Mouse (Mus musculus): Measurements from ENCODE around the gene Fgfr1op. TPM values are rescaled to one million over a fixed set of nuclear protein-coding genes. Genes with fewer than 3 reads are reported as not detected.

The Fgfr1op gene
- polyA plus RNA-seq, 1 experiment, result 4.9 TPM

DNA sequence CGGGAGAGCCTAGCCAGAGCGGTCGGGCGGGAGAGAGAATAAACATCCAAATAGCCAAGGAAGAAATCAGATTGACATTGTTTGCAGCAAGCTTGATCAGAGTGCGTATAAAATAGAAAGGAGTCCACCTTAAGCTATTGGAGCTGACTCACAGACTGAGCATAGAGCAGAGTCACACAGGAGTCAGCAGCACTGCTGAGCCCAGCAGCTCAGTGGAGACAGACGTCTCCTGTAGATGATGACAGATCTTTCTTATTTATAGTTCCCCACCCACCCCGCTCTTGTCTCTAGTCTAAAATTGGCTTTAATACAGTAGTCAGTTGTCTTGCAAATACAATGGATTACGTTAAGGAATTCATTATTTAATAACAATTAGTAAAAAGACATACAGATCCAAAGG is 28.4 kb downstream of the Fgfr1op start:
- Histone ChIP-seq H3K79me3 (ENCODE audit: low read depth) (no peaks in the 10 kb centered on the region), H3K4me3 (ENCODE audit: insufficient read depth, poor library complexity, severe bottlenecking) (no peak overlapping the region), H3ac (ENCODE audit: control insufficient read depth, insufficient read length, low read depth) (no peak overlapping the region), H3K36me3 (ENCODE audit: control insufficient read depth, insufficient read depth) (peaks cover 78% of the 10 kb centered on the region), H3K27me3 (ENCODE audit: control insufficient read depth, insufficient read depth, insufficient read length) (no peaks in the 10 kb centered on the region), H3K79me2 (ENCODE audit: control insufficient read depth, insufficient read depth) (no peaks in the 10 kb centered on the region)
- TF ChIP-seq CTCF (IDR thresholded peaks at IDR 0.05; ENCODE audit: control insufficient read depth, insufficient read depth, insufficient read length) (no peak), MYOD1 (IDR thresholded peaks at IDR 0.05; ENCODE audit: control insufficient read depth, insufficient read length, low read depth) (no peak)

GRCm38 (mm10) chr17:8195685-8196376 is 30.5 kb downstream of the Fgfr1op start:
- H3K79me2 ChIP-seq (ENCODE audit: control insufficient read depth, insufficient read depth), result no peaks in the 10 kb centered on the region
- no peaks in the 10 kb centered on the region for H3K79me3 ChIP-seq (ENCODE audit: low read depth)
- no peaks in the 10 kb centered on the region for H3K27me3 ChIP-seq (ENCODE audit: control insufficient read depth, insufficient read depth, insufficient read length)
- no peak overlapping the region for H3ac ChIP-seq (ENCODE audit: control insufficient read depth, insufficient read length, low read depth)
- H3K36me3 ChIP-seq (ENCODE audit: control insufficient read depth, insufficient read depth), result peaks cover 58% of the 10 kb centered on the region
- H3K4me3 ChIP-seq (ENCODE audit: insufficient read depth, poor library complexity, severe bottlenecking), result no peak overlapping the region
- TF ChIP-seq MYOD1 (IDR thresholded peaks at IDR 0.05; ENCODE audit: control insufficient read depth, insufficient read length, low read depth) (no peak), CTCF (IDR thresholded peaks at IDR 0.05; ENCODE audit: control insufficient read depth, insufficient read depth, insufficient read length) (no peak), FOSL1 (IDR thresholded peaks at IDR 0.05; ENCODE audit: insufficient read depth, low read length, poor library complexity, severe bottlenecking) (no peak), MYOG (IDR thresholded peaks at IDR 0.05; ENCODE audit: control insufficient read depth, extremely low read depth, insufficient read length) (no peak), MAX (IDR thresholded peaks at IDR 0.05) (no peak), USF1 (IDR thresholded peaks at IDR 0.05; ENCODE audit: low read depth) (no peak), CEBPB (IDR thresholded peaks at IDR 0.05; ENCODE audit: low read depth) (no peak)

- Histone ChIP-seq H3K36me3 (ENCODE audit: control insufficient read depth, insufficient read depth) (peaks cover 44% of the 10 kb centered on the region), H3ac (ENCODE audit: control insufficient read depth, insufficient read length, low read depth) (no peak overlapping the region), H3K4me3 (ENCODE audit: insufficient read depth, poor library complexity, severe bottlenecking) (no peak overlapping the region), H3K27me3 (ENCODE audit: control insufficient read depth, insufficient read depth, insufficient read length) (no peaks in the 10 kb centered on the region), H3K79me3 (ENCODE audit: low read depth) (no peaks in the 10 kb centered on the region), H3K79me2 (ENCODE audit: control insufficient read depth, insufficient read depth) (no peaks in the 10 kb centered on the region)
- no peak for TF ChIP-seq CEBPB (IDR thresholded peaks at IDR 0.05; ENCODE audit: low read depth)
- no peak for TF ChIP-seq MYOD1 (IDR thresholded peaks at IDR 0.05; ENCODE audit: control insufficient read depth, insufficient read length, low read depth)
- TF ChIP-seq MAX (IDR thresholded peaks at IDR 0.05), result no peak
- TF ChIP-seq MYOG (IDR thresholded peaks at IDR 0.05; ENCODE audit: control insufficient read depth, extremely low read depth, insufficient read length), result no peak
- no peak for TF ChIP-seq FOSL1 (IDR thresholded peaks at IDR 0.05; ENCODE audit: insufficient read depth, low read length, poor library complexity, severe bottlenecking)
- no peak for TF ChIP-seq CTCF (IDR thresholded peaks at IDR 0.05; ENCODE audit: control insufficient read depth, insufficient read depth, insufficient read length)
- no peak for TF ChIP-seq USF1 (IDR thresholded peaks at IDR 0.05; ENCODE audit: low read depth)
Measured at GRCm38 (mm10) chr17:8197652-8198051, 32.4 kb downstream of the Fgfr1op start.

DNA sequence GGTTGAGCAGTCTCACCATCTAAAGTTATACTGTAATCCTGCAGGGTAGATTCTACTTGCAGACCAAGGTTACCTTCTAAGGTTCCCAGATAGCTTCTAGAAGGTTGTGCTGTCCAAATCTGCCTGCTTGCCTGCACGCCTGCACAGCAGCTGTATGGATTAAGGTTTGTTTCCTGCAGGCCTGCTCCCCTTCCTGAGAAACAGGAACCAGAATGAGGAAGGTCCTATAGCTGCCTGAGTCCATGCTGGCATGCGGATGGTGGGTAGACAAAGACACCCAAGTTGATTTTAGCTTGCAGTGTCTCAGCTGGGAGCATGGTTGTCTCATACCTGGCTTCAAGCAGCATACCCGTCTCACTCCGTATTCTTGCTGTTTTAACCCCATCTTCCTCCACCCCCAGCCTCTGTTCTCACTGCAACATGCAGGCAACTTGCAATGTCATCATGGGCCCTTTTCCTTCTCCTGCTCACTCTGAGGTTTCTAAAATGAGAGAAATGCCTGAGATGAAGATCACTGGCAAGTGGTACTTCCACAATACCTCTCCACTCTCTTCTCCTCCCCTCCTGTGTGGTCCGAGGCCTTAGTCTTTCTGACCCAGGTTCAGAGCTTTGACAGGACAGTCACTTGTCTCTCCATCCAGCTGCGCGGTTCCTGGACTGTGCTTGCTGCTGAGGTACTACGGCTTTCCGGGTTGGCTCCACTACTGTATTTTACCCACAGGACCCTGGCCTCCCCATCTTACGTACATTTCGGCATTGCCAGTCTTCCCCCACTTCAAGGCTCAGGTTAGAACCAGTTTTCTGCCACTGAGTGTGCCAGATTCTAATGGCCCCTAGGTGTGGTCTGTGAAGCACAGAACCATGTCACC is 34.0 kb downstream of the Fgfr1op start:
- no peaks in the 10 kb centered on the region for H3K79me2 ChIP-seq (ENCODE audit: control insufficient read depth, insufficient read depth)
- no peak for TF ChIP-seq MAX (IDR thresholded peaks at IDR 0.05)
- TF ChIP-seq MYOG (IDR thresholded peaks at IDR 0.05; ENCODE audit: control insufficient read depth, extremely low read depth, insufficient read length), result no peak
- no peak for TF ChIP-seq CTCF (IDR thresholded peaks at IDR 0.05; ENCODE audit: control insufficient read depth, insufficient read depth, insufficient read length)
- TF ChIP-seq USF1 (IDR thresholded peaks at IDR 0.05; ENCODE audit: low read depth), result no peak
- no peak for TF ChIP-seq CEBPB (IDR thresholded peaks at IDR 0.05; ENCODE audit: low read depth)
- TF ChIP-seq FOSL1 (IDR thresholded peaks at IDR 0.05; ENCODE audit: insufficient read depth, low read length, poor library complexity, severe bottlenecking), result no peak
- no peak for TF ChIP-seq MYOD1 (IDR thresholded peaks at IDR 0.05; ENCODE audit: control insufficient read depth, insufficient read length, low read depth)
- H3K79me3 ChIP-seq (ENCODE audit: low read depth), result no peaks in the 10 kb centered on the region
- H3K36me3 ChIP-seq (ENCODE audit: control insufficient read depth, insufficient read depth), result peaks cover 27% of the 10 kb centered on the region
- H3K4me3 ChIP-seq (ENCODE audit: insufficient read depth, poor library complexity, severe bottlenecking), result no peak overlapping the region
- no peak overlapping the region for H3ac ChIP-seq (ENCODE audit: control insufficient read depth, insufficient read length, low read depth)
- no peaks in the 10 kb centered on the region for H3K27me3 ChIP-seq (ENCODE audit: control insufficient read depth, insufficient read depth, insufficient read length)

GRCm38 (mm10) chr17:8199936-8200330 is 34.6 kb downstream of the Fgfr1op start:
- TF ChIP-seq MAX (IDR thresholded peaks at IDR 0.05), result no peak
- no peak for TF ChIP-seq CTCF (IDR thresholded peaks at IDR 0.05; ENCODE audit: control insufficient read depth, insufficient read depth, insufficient read length)
- no peak for TF ChIP-seq MYOD1 (IDR thresholded peaks at IDR 0.05; ENCODE audit: control insufficient read depth, insufficient read length, low read depth)
- TF ChIP-seq FOSL1 (IDR thresholded peaks at IDR 0.05; ENCODE audit: insufficient read depth, low read length, poor library complexity, severe bottlenecking), result no peak
- TF ChIP-seq MYOG (IDR thresholded peaks at IDR 0.05; ENCODE audit: control insufficient read depth, extremely low read depth, insufficient read length), result no peak
- TF ChIP-seq CEBPB (IDR thresholded peaks at IDR 0.05; ENCODE audit: low read depth), result no peak
- TF ChIP-seq USF1 (IDR thresholded peaks at IDR 0.05; ENCODE audit: low read depth), result no peak
- Histone ChIP-seq H3K36me3 (ENCODE audit: control insufficient read depth, insufficient read depth) (peaks cover 21% of the 10 kb centered on the region), H3K79me2 (ENCODE audit: control insufficient read depth, insufficient read depth) (no peaks in the 10 kb centered on the region), H3K4me3 (ENCODE audit: insufficient read depth, poor library complexity, severe bottlenecking) (no peak overlapping the region), H3K27me3 (ENCODE audit: control insufficient read depth, insufficient read depth, insufficient read length) (no peaks in the 10 kb centered on the region), H3ac (ENCODE audit: control insufficient read depth, insufficient read length, low read depth) (no peak overlapping the region), H3K79me3 (ENCODE audit: low read depth) (no peaks in the 10 kb centered on the region)
